Mouse (Mus musculus): ENCODE results near the gene Limk1.

Gene Limk1

GRCm38 (mm10) chr5:134688086-134688717 is at the start of gene Limk1:
Gene Limk1 (minus strand): TSS chr5:134688598.
- no peak for DNase-seq (ENCODE audit: low read depth)

GRCm38 (mm10) chr5:134734920-134735319 is 46.5 kb upstream of the Limk1 start:
- no peak for DNase-seq (ENCODE audit: low read depth)

- no peak for DNase-seq (ENCODE audit: low read depth)
Observed at GRCm38 (mm10) chr5:134734072-134734471, 45.7 kb upstream of the Limk1 start.

- no peak for DNase-seq (ENCODE audit: low read depth)
Observed at GRCm38 (mm10) chr5:134733241-134733640, 44.8 kb upstream of the Limk1 start.

- no peak for DNase-seq (ENCODE audit: low read depth)
Observed at GRCm38 (mm10) chr5:134729124-134729523, 40.7 kb upstream of the Limk1 start.

- no peak for DNase-seq (ENCODE audit: low read depth)
Observed at GRCm38 (mm10) chr5:134728535-134728934, 40.1 kb upstream of the Limk1 start.

GRCm38 (mm10) chr5:134727001-134727639 is 38.7 kb upstream of the Limk1 start:
- no peak for DNase-seq (ENCODE audit: low read depth)

- DNase-seq (ENCODE audit: low read depth) = no peak
Observed at GRCm38 (mm10) chr5:134725299-134725698, 36.9 kb upstream of the Limk1 start.

- DNase-seq (ENCODE audit: low read depth) = no peak
Observed at GRCm38 (mm10) chr5:134720058-134720457, 31.7 kb upstream of the Limk1 start.

GRCm38 (mm10) chr5:134711076-134711475 is 22.7 kb upstream of the Limk1 start:
- no peak for DNase-seq (ENCODE audit: low read depth)

GRCm38 (mm10) chr5:134709275-134709674 is 20.9 kb upstream of the Limk1 start:
- no peak for DNase-seq (ENCODE audit: low read depth)

- peak; percentile 88 for DNase-seq (ENCODE audit: low read depth)
Observed at GRCm38 (mm10) chr5:134704157-134704556, 15.8 kb upstream of the Limk1 start.

GRCm38 (mm10) chr5:134695539-134695938 is 7.1 kb upstream of the Limk1 start:
- no peak for DNase-seq (ENCODE audit: low read depth)

- peak; percentile 27 for DNase-seq (ENCODE audit: low read depth)
Observed at GRCm38 (mm10) chr5:134695082-134695481, 6.7 kb upstream of the Limk1 start.

- no peak for DNase-seq (ENCODE audit: low read depth)
Observed at GRCm38 (mm10) chr5:134692704-134693103, 4.3 kb upstream of the Limk1 start.

GRCm38 (mm10) chr5:134688718-134689284 is 403 bp upstream of the Limk1 start:
- DNase-seq (ENCODE audit: low read depth) = peak; percentile 100

- no peak for DNase-seq (ENCODE audit: low read depth)
Observed at GRCm38 (mm10) chr5:134687187-134687586, 1.2 kb downstream of the Limk1 start.

- DNase-seq (ENCODE audit: low read depth) = no peak
Observed at GRCm38 (mm10) chr5:134686541-134686940, 1.9 kb downstream of the Limk1 start.

- DNase-seq (ENCODE audit: low read depth) = no peak
Observed at GRCm38 (mm10) chr5:134684398-134684797, 4.0 kb downstream of the Limk1 start.

GRCm38 (mm10) chr5:134683813-134684212 is 4.6 kb downstream of the Limk1 start:
- no peak for DNase-seq (ENCODE audit: low read depth)

- DNase-seq (ENCODE audit: low read depth) = no peak
Observed at GRCm38 (mm10) chr5:134680238-134680637, 8.2 kb downstream of the Limk1 start.

GRCm38 (mm10) chr5:134678827-134679546 is 9.4 kb downstream of the Limk1 start:
- DNase-seq (ENCODE audit: low read depth) = no peak

- DNase-seq (ENCODE audit: low read depth) = peak; percentile 43
Observed at GRCm38 (mm10) chr5:134678031-134678430, 10.4 kb downstream of the Limk1 start.

All from induced T-regulatory cell, adult 2 months (primary cell).